Mouse (Mus musculus): ENCODE measurements around the gene Rab12. TPM values are rescaled to one million over a fixed set of nuclear protein-coding genes. Genes with fewer than 3 reads are reported as not detected.

The Rab12 gene
- total RNA-seq, 2 experiments from 2014 or later = 155 to 162 TPM

DNA sequence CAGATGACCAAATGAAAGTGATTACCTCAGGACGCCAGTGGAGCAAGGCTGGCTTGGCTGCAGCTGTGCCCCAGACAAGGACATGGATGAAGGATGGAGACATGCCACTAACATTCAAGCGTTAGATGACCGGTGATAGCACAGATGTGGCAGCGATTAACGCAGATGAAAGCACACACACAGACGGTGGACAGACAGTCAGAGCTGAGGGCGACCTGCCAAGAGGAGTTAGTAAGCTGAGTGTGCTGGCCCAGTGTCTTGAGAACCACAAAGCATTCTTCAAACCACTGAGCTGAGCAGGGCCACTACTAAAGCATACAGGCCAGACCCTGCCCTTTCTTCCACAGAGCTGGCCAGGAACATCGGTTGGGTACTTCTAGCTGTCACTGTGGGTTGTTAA is 14.6 kb downstream of the Rab12 start:
- intact Hi-C loops (cut with DNase I) = no loop called here

GRCm38 (mm10) chr17:66504248-66504647 is 15.3 kb downstream of the Rab12 start:
- DNase-seq (ENCODE audit: extremely low spot score in 1 of 2, low spot score in 2 of 2) = no peak
- intact Hi-C loops (cut with DNase I) = no loop called here

More for the DNA sequence above, 14.6 kb downstream of the Rab12 start:
- peak in 1 of 2 experiments; percentile 47 for DNase-seq (ENCODE audit: extremely low spot score in 1 of 2, low spot score in 2 of 2)

DNA sequence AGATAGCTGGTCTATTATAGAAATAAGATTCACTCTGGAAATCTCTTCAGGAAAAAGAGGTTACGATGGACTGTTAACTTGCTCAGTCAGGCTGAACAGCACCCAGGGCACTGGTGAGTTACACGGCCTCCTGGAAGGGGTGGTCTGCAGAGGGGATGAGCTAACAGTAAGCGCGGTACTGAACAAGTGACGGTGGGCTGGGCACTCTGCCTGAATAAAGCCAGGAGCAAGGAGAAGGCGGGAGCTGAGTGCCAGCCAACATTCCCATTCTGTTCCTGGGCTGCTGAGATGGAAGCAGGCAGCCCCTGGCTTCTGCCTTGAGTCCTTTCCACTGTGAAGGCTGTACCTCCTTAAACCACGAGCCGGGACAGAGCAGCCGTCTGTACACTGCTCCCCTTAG is 16.1 kb downstream of the Rab12 start:
- intact Hi-C loops (cut with DNase I) = no loop called here
- no peak for DNase-seq (ENCODE audit: extremely low spot score in 1 of 2, low spot score in 2 of 2)

DNA sequence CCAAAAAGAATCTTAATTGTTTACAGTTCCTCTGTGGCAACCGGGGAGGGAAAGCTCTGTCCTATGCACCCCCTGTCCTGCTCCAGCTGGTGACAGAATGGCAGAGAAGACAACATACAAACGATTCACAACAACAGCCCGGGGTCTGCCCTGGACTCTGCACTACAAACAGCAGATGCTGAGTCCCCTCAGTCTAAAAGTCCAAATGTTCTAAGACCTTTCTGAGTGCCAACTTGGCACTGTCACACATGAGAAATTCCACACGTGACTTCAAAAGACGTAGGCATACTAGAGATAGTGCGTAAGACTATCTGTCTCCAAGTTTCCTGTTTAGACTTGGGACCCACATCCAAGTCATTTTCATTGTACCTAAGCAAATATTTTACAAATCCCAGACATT is 16.7 kb downstream of the Rab12 start:
- intact Hi-C loops (cut with DNase I) = no loop called here

GRCm38 (mm10) chr17:66498598-66498997 is 20.9 kb downstream of the Rab12 start:
- intact Hi-C loops (cut with DNase I) = loop anchor here (10.0 kb wide), 1 partner anchor 354 kb away; no protein-coding TSS in a partner anchor
- DNase-seq (ENCODE audit: extremely low spot score in 1 of 2, low spot score in 2 of 2) = no peak

More for the DNA sequence above, 16.7 kb downstream of the Rab12 start:
- no peak for DNase-seq (ENCODE audit: extremely low spot score in 1 of 2, low spot score in 2 of 2)

GRCm38 (mm10) chr17:66496589-66496988 is 22.9 kb downstream of the Rab12 start:
- no peak for DNase-seq (ENCODE audit: extremely low spot score in 1 of 2, low spot score in 2 of 2)
- intact Hi-C loops (cut with DNase I) = loop anchor here (10.0 kb wide), 1 partner anchor 352 kb away; no protein-coding TSS in a partner anchor

GRCm38 (mm10) chr17:66490022-66490601 is 29.4 kb downstream of the Rab12 start:
- intact Hi-C loops (cut with DNase I) = loop anchor here (2.0 to 10.0 kb wide), 2 partner anchors 255 to 345 kb away; no protein-coding TSS in a partner anchor
- peak; percentile 39 to 57 for DNase-seq (ENCODE audit: extremely low spot score in 1 of 2, low spot score in 2 of 2)

- DNase-seq (ENCODE audit: extremely low spot score in 1 of 2, low spot score in 2 of 2) = no peak
- intact Hi-C loops (cut with DNase I) = loop anchor here (5.0 kb wide), 1 partner anchor 34 kb away; no protein-coding TSS in a partner anchor
These were observed 33.0 kb downstream of the Rab12 start for GRCm38 (mm10) chr17:66486576-66486975.

DNA sequence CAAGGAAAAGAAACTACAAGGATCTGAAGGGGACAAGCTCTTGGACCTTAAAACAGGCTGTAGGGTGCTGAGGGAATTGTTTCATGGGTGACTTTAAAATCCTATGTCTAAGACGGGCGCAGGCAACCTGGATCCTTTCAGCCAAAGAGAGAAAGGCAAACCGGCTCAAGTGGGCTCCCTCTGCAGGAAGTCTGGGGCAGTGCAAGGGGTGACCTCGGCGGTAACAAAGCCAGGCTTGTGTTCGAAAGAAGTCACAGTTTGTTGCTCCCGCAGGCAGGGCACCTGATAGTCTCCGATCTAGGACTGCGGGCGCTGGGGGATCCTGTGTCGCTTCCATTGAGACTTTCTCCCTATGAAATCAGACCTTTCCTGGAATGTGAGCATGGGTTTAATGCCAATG is 33.8 kb downstream of the Rab12 start:
- peak; percentile 69 to 79 for DNase-seq (ENCODE audit: extremely low spot score in 1 of 2, low spot score in 2 of 2)
- intact Hi-C loops (cut with DNase I) = loop anchor here (5.0 kb wide), 1 partner anchor 33 kb away; no protein-coding TSS in a partner anchor

- intact Hi-C loops (cut with DNase I) = loop anchor here (5.0 kb wide), 1 partner anchor 33 kb away; no protein-coding TSS in a partner anchor
- no peak for DNase-seq (ENCODE audit: extremely low spot score in 1 of 2, low spot score in 2 of 2)
These were observed 34.6 kb downstream of the Rab12 start for GRCm38 (mm10) chr17:66484965-66485364.

DNA sequence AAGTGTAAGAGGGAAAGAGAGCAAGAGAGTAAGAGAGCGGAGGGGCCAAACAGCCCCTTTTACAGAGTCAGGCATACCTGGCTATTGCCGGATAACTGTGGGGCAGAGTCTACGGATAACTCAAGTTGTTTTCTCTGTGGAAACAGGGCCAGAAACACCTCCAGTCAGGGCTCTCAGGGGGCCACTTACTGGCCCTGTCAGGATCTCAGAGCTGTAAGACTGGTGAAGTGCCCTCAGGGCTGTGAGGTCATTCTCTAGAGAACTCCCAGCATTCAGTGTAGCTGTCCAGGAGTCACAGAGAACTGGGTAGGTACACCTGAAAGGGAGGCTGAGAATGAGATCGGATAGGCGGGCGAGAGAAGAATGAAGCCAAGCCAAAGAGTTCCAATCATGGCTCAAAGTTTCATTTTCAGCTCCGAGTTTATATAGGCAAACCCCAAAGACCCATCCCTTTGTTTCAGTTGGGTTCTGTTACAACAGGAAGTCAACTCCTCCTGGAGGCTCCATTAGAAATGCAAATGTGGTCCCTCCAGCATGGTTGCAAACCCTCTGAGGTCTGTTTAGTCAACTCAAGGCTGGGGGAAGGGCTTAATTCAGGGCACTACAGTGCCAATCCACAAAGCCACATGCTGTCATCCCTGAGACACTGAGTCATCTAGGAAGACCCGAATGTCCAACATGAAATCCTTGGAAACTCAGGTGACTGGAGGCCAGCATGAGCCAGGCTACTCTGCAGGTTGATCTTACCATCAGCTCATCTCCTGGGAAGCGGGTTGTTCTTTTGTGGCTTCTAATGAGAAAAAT is 35.7 kb downstream of the Rab12 start:
- intact Hi-C loops (cut with DNase I) = no loop called here

DNA sequence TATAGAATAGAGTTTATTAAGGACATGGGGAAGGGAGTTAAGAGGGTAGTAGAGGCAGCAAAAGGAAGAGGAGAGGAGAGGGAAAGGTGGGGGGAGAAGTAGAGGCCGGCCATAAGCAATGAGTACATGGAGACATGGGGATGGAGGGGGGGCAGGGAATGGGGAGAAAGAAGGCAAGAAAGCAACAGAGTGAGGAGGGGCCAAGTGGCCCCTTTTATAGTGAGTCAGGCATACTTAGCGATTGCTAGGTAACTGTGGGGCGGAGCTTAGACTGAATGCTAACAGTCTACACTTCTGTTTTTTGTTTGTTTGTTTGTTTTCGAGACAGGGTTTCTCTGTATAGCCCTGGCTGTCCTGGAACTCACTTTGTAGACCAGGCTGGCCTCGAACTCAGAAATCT is 38.2 kb downstream of the Rab12 start:
- intact Hi-C loops (cut with DNase I) = no loop called here

More for the DNA sequence above, 35.7 kb downstream of the Rab12 start:
- no peak for DNase-seq (ENCODE audit: extremely low spot score in 1 of 2, low spot score in 2 of 2)

DNA sequence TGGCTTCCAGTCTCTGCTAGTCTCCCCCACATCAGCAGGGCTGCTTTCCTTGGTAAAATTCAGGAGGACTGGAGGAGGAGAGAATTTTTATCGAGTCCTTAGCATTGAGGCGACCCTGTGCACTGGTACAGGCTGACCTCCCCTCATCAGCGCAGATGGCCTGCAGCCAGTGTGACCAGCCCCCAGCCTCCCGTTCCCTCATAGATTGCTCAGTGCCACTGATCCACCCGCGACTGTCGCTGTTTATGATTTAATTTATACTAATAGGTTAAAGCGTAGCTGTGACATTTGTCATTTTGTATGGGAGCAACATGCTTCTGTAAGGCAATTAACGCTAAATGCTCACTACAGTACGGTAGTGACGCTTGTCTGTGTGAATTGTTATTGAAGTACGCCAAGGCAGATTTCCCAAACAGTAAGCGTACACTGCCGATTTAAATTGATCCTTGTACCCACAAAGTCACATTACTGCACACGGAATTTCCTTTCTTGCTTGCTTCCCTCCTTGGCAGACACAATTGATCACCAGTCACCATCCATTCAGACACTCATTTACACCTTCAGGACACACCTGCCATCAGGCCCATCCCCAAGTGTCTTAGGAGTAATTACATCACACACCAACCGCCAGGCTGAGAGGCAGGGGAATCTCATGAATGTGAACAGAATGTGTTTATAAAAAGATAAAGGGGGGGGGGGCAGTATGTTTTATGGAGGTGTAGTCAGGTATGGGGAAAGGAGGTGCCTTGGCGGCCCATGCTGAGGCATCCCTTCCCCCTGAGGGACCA is 38.8 kb downstream of the Rab12 start:
- DNase-seq (ENCODE audit: extremely low spot score in 1 of 2, low spot score in 2 of 2) = no peak
- intact Hi-C loops (cut with DNase I) = no loop called here

More for the DNA sequence above, 38.2 kb downstream of the Rab12 start:
- DNase-seq (ENCODE audit: extremely low spot score in 1 of 2, low spot score in 2 of 2) = no peak

DNA sequence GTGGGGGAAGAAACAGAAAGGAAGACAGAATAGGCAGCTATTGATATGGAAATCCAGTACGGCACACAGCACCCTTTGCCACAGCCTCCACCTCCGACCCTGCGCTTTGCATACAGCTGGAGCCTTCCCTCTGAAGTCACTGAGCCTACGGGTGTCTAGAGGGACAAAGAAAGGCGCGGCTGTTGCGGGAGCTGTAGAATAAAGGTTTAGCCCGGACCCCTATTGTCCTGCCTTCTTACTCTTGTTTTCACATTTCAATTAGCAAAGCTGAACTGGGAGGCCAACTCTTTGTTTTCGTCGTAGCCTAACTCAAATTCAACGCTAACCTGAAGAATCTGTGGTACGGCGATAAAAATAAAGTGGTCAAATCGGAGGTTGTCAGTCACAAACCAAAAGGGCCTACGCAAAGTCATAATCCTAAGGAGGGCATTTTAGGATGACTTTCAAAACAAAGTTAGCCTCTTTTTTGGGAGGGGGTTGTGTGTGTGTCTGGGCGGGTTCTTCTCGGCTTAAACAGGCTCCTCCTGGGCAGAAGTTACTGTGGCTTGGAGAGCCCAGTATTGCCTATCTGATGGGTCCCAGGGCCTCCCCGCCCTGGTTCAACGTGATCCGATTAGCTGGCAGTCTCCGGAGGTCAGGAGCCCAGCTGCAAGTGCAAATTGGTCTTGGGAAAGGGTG is 39.6 kb downstream of the Rab12 start:
- no peak for DNase-seq (ENCODE audit: extremely low spot score in 1 of 2, low spot score in 2 of 2)
- intact Hi-C loops (cut with DNase I) = no loop called here

GRCm38 (mm10) chr17:66479311-66479710 is 40.2 kb downstream of the Rab12 start:
- DNase-seq (ENCODE audit: extremely low spot score in 1 of 2, low spot score in 2 of 2) = peak; percentile 24 to 42
- intact Hi-C loops (cut with DNase I) = no loop called here

DNA sequence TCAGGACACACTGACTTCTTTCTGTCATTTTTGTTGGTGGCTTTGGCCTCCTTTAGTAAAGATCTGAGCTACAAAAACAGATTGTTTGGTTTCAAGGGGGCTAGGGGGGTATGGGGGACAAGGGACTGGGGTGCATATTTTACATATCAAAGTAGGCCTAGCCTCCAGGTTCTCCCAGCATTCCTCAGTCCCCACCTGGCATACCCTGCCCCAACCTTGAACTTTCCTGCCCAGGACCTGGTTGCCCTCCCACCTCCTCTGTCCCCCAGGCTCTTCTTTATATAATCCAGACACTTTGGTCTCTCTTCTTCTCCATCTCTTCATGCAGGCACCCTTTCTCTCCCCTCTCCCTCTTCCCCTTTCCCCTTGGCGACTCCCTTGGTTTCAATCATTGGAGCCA is 46.3 kb downstream of the Rab12 start:
- intact Hi-C loops (cut with DNase I) = no loop called here

DNA sequence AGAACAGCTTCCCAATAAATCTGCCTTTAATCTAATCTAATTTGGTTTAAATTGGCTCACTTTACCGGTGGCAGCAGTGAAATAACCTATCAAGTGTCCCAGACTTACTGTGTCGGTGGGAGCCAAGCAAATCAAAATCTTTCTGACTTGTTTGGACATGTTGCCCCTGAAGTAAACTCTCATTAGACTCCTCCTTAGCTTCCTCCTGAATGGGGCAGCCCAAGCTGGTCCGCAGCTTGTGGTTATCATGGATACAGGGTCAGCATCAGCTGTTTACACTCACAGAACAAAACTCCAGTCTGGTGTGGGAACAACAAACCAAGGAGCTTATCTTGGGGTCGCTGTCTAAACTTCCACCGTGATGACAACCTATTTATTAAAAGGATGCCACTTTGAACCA is 47.8 kb downstream of the Rab12 start:
- intact Hi-C loops (cut with DNase I) = no loop called here
- DNase-seq (ENCODE audit: extremely low spot score in 1 of 2, low spot score in 2 of 2) = no peak

More for the DNA sequence above, 46.3 kb downstream of the Rab12 start:
- DNase-seq (ENCODE audit: extremely low spot score in 1 of 2, low spot score in 2 of 2) = no peak

DNA sequence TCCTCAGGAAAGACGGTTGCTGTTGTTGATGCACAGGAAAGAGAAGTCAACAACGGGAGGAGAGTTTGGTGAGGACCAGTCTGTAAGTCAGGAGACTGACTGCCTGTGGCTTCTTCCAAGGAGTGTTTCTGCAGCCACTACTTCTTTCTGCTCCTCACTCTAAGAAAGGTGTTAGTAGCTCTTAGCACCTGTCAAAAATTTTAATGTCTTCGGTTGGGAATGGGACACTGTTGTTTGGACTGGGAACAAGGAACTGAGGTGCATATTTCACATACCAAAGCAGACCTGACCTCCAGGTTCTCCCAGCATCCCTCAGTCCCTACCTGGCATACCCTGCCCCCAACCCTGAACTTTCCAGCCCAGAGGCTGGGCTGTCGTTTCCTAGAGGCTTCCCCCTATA is 48.3 kb downstream of the Rab12 start:
- intact Hi-C loops (cut with DNase I) = no loop called here
- no peak for DNase-seq (ENCODE audit: extremely low spot score in 1 of 2, low spot score in 2 of 2)

- DNase-seq (ENCODE audit: extremely low spot score in 1 of 2, low spot score in 2 of 2) = no peak
- intact Hi-C loops (cut with DNase I) = no loop called here
These were observed 49.5 kb downstream of the Rab12 start for GRCm38 (mm10) chr17:66470020-66470419.

Measured in left cerebral cortex, postnatal 10 days (tissue).